Mouse (Mus musculus) megakaryocyte-erythroid progenitor cell, adult 5-6 weeks (primary cell): ENCODE measurements around the gene Xndc1. TPM values are rescaled to one million over a fixed set of nuclear protein-coding genes. Genes with fewer than 3 reads are reported as not detected.
"Not testable (repeated sequence)": the region's sequence is repeated elsewhere in the genome, so short reads cannot be mapped to it uniquely, and the experiment has no call there.

Experiments used
- ATAC-seq: replicated peaks from 2 replicates; pipeline ENCODE4 v1.8.0; 2016; ENCODE audit warnings: mild to moderate bottlenecking, inconsistent platforms; ENCODE audit not compliant: severe bottlenecking, poor library complexity, low FRiP score, low TSS enrichment
- total RNA-seq, 2 experiments: library from RNA; stranded (forward) in 1 of 2; stranded (reverse) in 1 of 2; fragments of 200-1000, 215-1000 nt in 1 of 2; fragments of >200 nt in 1 of 2; fragmentation: Nextera tagmentation in 1 of 2; gene quantifications; 2 replicates each; pipeline ENCODE4 v1.2.3; 2014 to 2017

Gene Xndc1
- total RNA-seq (2014; fragmentation: Nextera tagmentation) (54.5 and 57.5 TPM in 2 replicates), total RNA-seq (2017) (28.7 and 40.8 TPM in 2 replicates)

GRCm38 (mm10) chr7:102065046-102065891 is at the start of gene Xndc1, which contains the start of the genes Rnf121 and Xntrpc:
Xndc1 (plus strand) TSS chr7:102065511.
Rnf121 (minus strand) TSS chr7:102065469.
Xntrpc (plus strand) TSS chr7:102065713.
- ATAC-seq, result peak; percentile 98

DNA sequence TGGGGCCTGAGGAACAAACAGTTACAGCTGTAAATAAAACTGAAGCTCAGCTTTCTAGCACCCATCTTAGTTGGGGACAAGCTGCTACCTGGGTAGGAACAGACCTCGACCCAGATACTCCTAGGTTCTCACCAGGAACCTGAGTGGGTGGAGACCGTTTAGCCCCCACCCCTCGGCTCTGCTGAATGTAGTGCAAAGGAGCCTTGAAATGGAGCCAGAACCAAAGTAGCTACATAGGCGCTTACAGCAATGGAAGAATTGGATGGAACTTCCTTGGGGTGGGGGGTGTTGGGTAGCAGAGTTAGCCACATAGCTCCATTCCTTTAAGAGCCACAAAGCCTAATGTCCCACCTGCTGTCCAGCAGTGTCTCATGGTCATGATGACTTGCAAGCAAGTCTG is 48.4 kb upstream of the Xndc1 start:
- no peak for ATAC-seq

- ATAC-seq, result no peak
Measured at GRCm38 (mm10) chr7:102017452-102017851, 47.9 kb upstream of the Xndc1 start.

DNA sequence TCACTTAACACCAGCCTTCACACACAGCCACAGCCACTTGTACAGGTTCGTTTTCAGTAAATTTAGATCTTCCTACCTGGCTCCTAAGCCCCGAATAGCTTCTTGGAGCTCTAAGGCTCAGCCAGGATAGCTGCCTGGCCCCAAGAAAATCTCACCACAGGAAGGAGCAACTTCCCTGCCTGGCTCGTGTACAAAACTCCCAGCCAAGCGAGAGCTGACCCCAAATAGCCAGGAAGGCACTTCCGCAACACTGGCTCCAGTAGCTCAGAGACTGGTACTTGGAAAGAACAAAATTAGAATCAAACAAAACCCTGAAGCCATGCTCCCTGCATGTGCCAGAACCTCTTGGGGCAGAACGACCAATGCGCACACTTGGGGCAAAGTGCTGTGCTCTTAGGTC is 47.3 kb upstream of the Xndc1 start:
- no peak for ATAC-seq

DNA sequence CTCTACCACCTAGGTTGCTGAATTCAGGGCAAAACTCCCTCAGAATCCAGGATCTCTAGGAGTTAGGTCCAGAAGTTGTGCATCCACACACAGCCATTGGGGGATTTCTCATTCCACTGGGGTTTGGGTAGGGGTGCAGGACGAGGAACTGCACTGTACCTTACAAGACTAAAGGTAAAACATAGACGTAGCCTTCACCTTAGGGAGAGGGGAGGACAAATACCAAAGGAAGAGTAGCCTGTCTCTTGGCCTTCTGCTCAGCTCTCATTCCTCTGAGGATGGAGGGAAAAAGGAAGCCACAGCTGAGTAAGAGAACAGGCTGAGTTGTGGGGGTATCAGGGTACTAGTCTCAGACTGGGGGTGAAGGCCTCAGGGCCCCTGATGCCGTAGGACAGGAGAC is 46.7 kb upstream of the Xndc1 start, which contains the start of gene Il18bp:
TSS of gene Il18bp (minus strand) at position 101 of the 400 bp plus-strand sequence.
- ATAC-seq, result no peak

DNA sequence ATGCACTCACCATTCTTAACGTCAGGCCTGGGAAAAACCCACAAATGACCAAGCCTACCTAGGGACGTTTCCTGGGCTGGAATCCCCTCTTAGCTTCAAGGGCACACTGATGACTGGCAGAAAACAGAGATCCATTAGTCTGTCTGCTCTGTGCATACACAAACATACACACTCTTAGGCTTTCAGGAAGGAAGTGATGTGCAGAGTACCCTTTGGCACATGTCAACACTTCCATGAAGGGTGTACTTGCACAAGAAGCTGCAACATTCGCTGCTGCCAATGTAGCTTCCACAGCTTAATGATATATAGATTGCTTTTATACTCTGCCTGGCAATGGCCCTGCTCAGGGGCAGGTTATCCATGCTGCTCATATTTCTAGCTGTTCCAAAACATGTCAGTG is 45.9 kb upstream of the Xndc1 start:
- no peak for ATAC-seq

DNA sequence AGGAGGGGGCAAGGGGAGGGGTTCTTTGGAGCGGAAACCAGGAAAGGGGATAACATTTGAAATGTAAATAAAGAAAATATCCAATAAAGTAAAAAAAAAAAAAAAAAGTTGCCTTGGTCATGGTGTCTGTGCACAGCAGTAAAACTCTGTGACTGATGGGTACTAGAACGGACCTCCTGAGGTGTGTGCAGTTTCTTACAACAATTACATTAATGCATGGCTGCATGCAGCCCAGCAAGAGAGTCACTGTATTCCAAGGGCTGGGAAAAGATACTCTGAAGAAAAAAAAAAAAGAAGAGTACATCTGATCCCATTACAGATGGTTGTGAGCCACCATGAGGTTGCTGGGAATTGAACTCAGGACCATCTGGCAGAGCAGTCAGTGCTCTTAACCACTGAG is 44.4 kb upstream of the Xndc1 start:
- not testable (repeated sequence) for ATAC-seq

DNA sequence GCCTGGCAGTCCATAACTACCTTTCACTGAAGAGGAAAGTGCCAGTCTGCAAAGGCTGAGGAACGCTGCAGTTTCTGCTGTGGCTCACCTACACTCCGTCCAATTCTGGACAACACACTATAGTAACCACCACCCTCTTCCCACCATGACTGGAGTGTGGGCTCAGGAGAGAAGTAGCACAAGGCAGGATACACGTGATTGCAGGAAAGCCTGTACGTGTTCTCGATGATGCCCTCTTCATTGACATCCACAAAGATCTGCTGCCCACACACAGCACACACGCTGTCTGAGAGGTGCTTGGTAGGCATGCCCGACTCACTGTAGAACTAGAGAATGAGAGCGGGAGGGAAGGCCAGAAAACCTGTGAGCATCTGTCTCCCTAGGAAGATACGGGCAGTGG is 41.5 kb upstream of the Xndc1 start:
- no peak for ATAC-seq

- no peak; the same call in 1 of the 2 replicates for ATAC-seq
Measured at GRCm38 (mm10) chr7:102025187-102026119, 39.9 kb upstream of the Xndc1 start.

DNA sequence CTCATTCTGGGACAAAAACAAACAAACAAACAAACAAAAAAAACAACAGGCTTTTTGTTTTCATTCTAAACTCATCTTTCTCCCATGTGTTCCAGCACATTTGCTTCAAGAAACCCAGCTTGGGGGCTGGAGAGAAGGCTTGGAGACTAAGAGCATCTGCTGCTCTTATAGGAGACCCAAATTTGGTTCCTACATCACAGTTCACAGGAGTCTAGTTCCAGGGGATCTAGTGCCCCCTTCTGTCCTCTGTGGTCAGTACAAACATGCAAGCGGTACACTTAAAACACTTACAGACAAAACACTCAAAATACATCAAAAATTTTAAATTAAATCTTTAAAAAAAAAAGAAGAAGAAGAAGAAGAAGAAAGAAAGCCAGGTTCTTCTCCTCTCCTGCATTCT is 30.4 kb upstream of the Xndc1 start:
- no peak for ATAC-seq

- ATAC-seq, result no peak
Measured at GRCm38 (mm10) chr7:102035534-102035933, 29.8 kb upstream of the Xndc1 start.

GRCm38 (mm10) chr7:102037318-102037717 is 28.0 kb upstream of the Xndc1 start:
- no peak for ATAC-seq

DNA sequence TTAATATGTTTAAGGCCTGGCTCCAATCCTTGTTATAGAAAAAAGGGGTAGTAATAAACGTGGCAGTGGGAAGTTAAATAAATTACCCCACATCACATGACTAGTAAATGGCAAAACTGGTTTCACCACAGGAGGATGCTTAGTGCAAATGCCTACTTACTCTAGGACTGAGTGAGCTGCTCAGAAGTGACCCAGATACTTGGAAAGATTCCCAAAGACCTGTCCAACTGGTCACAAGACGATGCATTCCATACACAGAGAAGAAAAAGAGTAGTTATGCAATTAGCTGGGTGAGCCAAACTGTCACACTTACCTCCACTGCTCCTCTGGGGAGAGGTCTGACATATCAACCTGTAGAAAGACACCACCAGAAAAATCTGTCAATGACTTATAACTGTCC is 23.0 kb upstream of the Xndc1 start:
- no peak for ATAC-seq

GRCm38 (mm10) chr7:102048524-102048923 is 16.8 kb upstream of the Xndc1 start:
- ATAC-seq, result not testable (repeated sequence)

GRCm38 (mm10) chr7:102061353-102061752 is 4.0 kb upstream of the Xndc1 start:
- no peak for ATAC-seq

- no peak for ATAC-seq
Measured at GRCm38 (mm10) chr7:102062203-102062602, 3.1 kb upstream of the Xndc1 start.

DNA sequence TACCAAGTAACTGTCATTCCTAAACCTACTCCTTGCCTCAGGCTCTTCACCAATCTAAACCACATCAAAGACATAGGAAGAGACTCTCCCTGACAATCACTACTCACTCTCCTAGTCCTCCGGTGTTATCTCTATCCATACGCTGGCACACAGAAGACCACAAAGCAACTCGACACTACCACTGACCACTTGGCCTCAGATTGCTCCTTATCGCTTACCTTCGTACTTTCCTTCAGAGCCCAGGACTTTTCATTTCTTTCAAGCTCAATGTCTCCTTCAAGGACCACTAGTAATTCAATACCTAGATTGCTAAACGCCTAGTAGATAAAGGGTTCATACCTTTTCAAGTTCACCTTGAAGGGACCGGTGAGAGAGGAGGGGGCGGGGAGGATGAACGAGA is 1.4 kb upstream of the Xndc1 start:
- no peak for ATAC-seq

DNA sequence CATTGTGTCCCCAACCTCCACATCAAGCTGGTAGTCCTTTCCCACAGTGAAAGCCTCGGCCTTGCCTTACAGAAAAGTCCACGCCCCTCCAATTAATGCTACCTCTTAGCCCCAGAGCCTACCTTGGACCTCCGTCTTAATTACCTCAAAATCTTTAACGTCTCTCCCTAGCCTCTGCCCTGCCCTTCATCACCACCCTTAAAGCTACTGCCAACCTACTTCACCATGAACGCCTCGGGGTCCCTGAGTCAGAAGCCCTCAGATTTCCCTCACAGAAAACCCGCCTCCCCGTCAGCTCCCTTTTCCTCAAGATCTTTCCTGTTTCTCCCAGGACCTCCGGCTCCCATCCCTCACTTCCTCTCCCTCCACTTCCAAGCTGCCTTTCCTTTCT is 661 bp upstream of the Xndc1 start:
- ATAC-seq, result no peak

- ATAC-seq, result no peak
Measured at GRCm38 (mm10) chr7:102066363-102066762, 1.1 kb downstream of the Xndc1 start.

DNA sequence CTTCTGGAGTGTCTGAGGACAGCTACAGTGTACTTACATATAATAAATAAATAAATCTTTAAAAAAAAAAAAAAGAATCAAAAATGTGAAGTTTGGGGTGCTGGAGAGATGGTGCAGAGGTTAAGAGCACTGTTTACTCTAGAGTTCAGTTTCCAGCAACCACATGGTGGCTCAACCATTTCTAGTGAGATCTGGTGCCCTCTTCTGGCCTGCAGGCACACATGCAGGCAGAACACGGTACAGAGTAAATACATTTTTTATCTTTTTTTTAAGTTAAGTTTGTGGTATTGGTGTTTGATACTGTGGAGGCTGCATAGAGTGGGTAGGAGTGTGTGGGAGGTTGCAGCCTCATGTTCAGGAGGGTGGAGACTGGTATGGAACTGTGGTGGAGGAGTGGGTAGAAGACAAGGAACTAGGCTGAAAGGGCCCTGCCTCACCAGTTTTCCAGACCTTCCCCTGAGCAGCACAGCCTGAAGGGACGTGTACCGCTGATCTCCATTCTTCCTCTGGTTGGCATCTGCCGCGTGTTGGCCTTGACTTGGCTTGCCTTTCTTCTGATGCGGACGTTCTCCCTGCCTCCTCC is 11.5 kb downstream of the Xndc1 start:
- ATAC-seq, result peak; percentile 82
